17 mouse cellular contexts compared by ENCODE assay signal in the genomic region with DNA sequence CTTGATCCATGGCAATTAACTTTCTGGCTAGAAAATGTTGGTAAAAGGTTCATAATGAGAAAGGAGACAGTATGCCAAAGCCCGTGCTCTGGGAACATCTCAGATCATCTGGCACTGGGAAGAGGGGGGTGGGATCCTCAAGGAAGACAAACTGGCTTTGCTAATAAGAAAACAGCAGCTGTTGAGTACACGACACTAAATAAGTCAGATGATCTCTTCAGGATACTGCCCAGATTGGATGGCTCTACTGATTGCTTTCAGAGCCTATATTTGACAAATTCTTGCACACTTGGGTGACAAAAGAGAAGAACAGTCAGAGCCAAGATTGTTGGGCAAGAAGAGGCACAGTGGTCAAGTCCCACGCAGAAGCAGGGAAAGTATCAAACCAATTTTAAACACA.
A peak's percentile ranks its signal among the peaks of the same experiment; 100 is the strongest.
DNase-seq lines count a peak whose midpoint lies in the region.
"Had no signal": no experiment of that assay in that cellular context is flagged by ENCODE, and none has a peak within 500 bp of the region (broad histone marks: within the 10 kb centered on the region; RNA-seq: fewer than 3 reads in every experiment).

No protein-coding gene starts in this region.

- WGBS in heart, embryonic 10.5 days: 73% methylated on average over 3 of the region's 3 CpGs

- no peaks in the 10 kb centered on the region for H3K4me1 ChIP-seq in heart, embryonic 10.5 days
- H3K4me1 ChIP-seq: forebrain, embryonic 15.5 days; hindbrain, embryonic 12.5 days had no signal

- no peaks in the 10 kb centered on the region for H3K9me3 ChIP-seq in heart, embryonic 10.5 days
- H3K9me3 ChIP-seq: embryonic facial prominence, embryonic 15.5 days; forebrain, embryonic 15.5 days; hindbrain, embryonic 12.5 days had no signal

- H3K4me3 ChIP-seq in heart, embryonic 10.5 days: no peak overlapping the region
- H3K4me3 ChIP-seq: embryonic facial prominence, embryonic 15.5 days; erythroblast, embryonic 14.5 days; forebrain, embryonic 15.5 days; hindbrain, embryonic 12.5 days had no signal

- H3K27ac ChIP-seq in heart, embryonic 10.5 days: no peak overlapping the region
- H3K27ac ChIP-seq: embryonic facial prominence, embryonic 15.5 days; forebrain, embryonic 15.5 days; hindbrain, embryonic 12.5 days had no signal

- no peaks in the 10 kb centered on the region for H3K27me3 ChIP-seq in heart, embryonic 10.5 days (ENCODE audit: insufficient read depth, poor library complexity, severe bottlenecking)
- H3K27me3 ChIP-seq: embryonic facial prominence, embryonic 15.5 days; forebrain, embryonic 15.5 days; hindbrain, embryonic 12.5 days had no signal

- peak; percentile 89 for DNase-seq in heart, adult 11 months
- DNase-seq in heart, embryonic 10.5 days (ENCODE audit: low spot score): no peak
- DNase-seq in Muller cell, postnatal 12 days (ENCODE audit: inconsistent ontology term): peak; percentile 30
- DNase-seq in adipocyte (ENCODE audit: low spot score): peak; percentile 76
- DNase-seq in lung, postnatal 36 days: peak; percentile 39
- DNase-seq in kidney, adult 11 months: no peak
- DNase-seq: adrenal gland, postnatal 10 days; cerebellum, adult 11 months; cerebellum, adult 8-10 months; cerebellum, postnatal 14 days; embryo, embryonic 11 days; heart, postnatal 10 days; heart, postnatal 4 days had no signal

- no peaks in the 10 kb centered on the region for H3K36me3 ChIP-seq in heart, embryonic 10.5 days
- H3K36me3 ChIP-seq: embryonic facial prominence, embryonic 15.5 days; forebrain, embryonic 15.5 days; hindbrain, embryonic 12.5 days had no signal

Comparison
In these comparisons a context has a peak if more than half of its experiments do, and no peak if none do; other contexts are left out.
1. DNase-seq: peak in heart, adult 11 months (single experiment), Muller cell, postnatal 12 days (single experiment), adipocyte (single experiment) and lung, postnatal 36 days (single experiment); none in heart, embryonic 10.5 days (single experiment) and kidney, adult 11 months (single experiment).